Mouse (Mus musculus) telencephalon, adult 2 months (tissue): ENCODE results near the gene Tex26.
A peak's percentile ranks its signal among the peaks of the same experiment; 100 is the strongest.

ENCODE experiments used
- DNase-seq: peaks from one replicate; pipeline ENCODE4 v3.0.0-alpha.2; 2011; ENCODE audit warnings: low read depth, low spot score

Tex26 gene

DNA sequence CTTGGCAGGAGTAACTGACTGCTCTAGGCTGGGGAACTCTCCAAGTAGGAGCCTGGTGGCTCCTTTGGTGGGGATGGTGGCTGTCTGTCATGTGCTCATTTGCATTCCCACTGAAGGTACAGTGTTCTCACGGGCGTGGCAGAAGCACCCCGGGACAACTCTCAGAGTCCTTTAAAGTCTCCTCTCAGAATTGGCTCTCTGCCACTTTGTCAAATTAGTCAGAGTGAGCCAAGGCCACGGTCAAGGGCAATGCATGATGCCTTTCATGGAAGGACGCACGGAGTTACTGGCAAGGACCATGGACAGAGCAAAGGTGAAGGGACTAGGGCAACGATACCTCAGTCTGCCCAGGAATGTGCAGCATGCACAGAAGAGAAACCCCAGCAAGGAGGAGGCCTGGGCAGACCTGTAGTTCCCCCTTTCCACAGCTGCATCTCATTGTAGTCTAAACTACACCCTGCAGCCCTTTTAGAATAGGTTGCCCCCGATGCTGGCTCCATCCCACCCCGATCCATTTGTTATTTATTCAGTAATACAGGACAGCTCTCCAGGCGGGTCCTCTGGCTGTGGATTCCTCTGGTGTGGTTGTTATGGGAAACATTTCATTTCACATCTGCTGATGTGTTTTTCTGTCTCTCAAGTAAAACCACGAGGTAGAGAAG lies 49.0 kb downstream of the Tex26 start:
- DNase-seq: no peak

DNA sequence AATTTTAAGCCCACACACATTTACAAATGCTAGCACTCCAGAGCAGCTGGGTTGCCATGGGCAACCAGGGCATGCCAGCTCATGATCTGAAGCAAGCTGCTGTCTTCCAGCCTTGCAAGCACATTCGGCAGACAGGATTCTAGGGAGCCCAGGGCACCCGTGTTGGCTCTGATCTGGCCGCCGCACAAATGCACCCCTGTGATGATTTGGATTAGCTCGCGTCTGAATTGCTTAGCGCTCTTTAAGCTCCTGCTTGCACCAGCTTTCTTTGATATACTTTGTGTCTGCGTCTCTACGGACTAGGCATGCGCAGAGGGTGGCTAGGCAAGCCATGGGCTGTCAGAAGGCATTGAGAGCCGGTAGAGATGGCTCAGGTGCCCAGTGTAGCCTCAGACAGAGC lies 49.7 kb downstream of the Tex26 start:
- peak; percentile 90 for DNase-seq

DNA sequence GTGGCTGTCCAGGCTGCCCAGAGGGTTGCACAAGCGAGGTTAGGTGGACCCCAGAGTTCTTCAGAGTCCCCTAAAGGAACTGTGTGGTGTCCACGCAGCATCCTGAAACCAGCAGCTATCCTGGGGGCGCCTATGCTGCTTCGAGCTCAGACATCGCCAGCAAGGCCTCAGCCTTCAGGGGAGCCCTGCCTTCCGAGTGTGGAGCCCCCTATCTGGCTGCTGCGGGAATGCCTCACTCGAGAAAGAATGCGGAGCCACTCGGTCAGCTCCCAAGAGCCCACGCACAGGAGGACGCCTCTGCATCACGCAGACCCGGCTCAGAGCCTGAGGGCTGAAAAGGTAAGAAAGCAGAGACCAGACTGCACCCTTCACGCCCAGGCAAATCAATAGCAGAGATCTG lies 50.8 kb downstream of the Tex26 start:
- DNase-seq: no peak

DNA sequence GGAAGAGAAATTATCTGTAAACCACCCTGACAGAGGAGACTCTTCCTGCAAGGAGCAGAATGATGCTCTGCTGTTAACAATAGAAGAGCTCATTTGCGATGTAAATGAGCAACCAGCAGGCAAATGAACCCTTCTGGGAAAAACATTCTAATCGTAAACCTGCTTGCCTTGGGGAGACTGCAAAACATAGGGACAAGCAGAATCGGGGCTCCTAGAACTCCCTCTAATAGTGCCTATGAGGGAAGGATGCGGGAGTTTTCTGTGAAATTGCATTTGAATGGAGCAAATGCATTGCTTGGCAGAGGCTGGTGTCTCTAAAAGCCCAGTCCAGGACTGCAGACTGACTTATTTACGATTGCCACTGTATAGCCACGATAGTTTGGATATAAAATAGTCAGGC lies 56.2 kb downstream of the Tex26 start:
- DNase-seq: no peak

DNA sequence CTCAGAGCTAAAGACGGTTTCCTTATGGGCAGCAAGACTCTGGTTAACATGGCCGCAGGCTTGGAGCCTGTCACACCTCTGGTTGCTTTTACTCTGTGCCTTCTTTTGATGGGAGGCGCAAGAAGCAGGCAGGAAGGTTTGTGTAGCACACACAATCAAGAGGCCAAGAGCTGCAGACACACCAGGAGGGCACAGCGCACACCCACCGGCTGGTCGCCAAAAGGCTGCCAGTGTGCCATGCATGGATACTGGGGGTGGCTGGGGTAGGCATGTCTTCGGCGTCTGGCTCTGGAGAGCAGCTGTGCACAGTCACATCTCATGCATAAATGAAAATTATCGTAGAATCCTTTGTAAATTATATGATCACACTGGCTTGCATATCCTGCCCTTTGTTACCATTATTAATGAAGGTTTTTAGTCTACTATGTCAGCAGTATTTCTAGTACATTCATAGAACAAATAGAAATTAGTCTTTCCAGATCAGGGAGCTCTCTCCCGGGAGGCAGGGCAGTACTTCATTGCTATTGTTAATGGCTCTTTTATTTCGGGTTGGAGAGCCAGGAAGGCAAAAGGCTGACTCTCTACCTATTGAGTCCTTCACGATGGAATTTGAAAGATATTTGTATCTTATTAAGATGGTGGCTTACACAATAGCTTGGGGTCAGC lies 57.1 kb downstream of the Tex26 start:
- DNase-seq: no peak

DNA sequence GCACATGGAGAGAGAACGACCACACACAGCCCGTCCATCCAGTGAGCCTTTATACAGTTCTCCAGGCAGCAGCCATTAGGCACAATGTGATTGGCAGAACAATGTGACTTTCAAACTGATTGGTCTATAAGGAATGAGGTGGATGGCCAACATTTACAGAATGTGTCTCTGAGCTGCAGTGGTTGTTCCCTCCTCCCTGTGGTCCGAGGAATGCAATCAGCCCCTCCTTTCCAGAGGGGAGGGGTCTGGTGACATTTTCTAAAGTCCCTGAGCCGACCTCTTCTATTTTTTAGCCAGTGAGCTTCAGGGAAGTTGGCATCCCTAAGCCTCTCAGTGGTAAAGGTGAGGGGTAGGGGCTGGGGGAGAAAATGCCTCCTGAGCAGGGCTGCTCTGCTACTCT lies 60.5 kb downstream of the Tex26 start:
- no peak for DNase-seq

DNA sequence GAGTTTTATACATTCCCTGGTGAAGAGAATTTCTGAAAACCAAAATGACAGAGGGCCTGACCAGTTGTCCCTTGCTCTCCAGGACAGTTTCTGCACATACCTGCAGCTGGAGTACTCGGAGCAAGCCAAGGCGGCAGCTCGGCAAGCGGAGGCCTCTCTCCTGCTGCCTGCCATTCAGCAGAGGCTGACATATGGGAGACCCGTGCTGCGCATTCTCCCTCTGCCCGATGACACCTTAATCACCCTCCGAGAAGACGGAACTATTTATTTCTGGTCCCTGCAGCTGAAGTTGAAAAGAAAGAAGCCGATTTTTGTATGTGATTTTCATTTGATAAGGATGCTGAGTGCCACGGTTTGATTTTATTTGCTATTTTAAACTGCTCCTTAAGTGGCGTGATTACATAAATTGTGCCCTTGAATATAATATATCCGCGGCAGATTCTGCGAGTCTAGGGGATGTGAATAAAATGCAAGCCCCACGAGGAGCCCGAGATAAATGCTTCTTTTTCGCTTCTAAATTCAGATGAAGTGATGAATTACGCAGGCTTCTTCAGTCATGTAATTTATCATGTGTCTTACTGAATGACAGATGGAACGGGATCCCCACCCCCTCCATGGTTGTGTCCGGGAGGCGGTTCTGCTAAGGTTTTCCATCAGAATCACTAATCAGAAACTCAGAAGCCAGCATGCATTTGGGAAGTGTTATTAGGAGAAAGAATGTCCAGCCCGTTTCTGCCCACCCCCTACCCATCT lies 64.1 kb downstream of the Tex26 start:
- no peak for DNase-seq

DNA sequence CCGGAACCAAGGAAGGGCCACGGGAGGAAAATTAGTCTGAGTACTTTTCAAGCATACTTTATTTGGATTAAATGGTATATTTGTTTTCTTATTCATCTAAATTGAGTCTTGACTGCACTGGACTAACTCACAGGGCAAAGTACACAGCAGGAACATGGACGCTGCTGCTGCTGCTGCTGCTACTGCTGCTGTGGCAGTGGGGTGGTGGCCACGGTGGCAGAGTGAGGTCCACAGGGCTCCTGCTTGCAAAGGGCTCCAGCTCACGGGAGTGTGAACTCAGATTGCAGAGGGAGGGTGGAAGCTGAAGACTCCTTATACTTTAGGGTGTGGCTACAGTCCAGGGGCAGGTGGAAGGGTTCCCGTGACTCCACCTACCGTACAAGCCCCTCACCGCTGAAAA lies 65.5 kb downstream of the Tex26 start:
- no peak for DNase-seq

DNA sequence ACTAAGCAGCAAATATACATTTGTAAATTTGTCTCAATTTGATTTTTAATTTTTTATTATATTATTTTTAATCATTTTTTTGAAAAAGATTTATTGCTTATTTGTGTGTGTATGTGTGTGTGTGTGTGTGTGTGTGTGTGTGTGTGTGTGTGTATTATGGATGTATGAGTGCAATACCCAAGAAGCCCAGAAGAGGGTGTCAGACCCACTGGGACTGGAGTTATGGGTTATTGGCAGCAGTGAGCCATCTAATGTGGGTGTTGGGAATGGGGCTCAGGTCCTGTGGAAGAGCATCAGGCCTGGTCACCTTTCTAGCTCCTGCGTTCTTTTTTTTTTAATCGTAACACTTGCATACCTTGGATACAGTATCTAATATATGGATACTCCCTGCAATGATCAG lies 66.6 kb downstream of the Tex26 start:
- no peak for DNase-seq

DNA sequence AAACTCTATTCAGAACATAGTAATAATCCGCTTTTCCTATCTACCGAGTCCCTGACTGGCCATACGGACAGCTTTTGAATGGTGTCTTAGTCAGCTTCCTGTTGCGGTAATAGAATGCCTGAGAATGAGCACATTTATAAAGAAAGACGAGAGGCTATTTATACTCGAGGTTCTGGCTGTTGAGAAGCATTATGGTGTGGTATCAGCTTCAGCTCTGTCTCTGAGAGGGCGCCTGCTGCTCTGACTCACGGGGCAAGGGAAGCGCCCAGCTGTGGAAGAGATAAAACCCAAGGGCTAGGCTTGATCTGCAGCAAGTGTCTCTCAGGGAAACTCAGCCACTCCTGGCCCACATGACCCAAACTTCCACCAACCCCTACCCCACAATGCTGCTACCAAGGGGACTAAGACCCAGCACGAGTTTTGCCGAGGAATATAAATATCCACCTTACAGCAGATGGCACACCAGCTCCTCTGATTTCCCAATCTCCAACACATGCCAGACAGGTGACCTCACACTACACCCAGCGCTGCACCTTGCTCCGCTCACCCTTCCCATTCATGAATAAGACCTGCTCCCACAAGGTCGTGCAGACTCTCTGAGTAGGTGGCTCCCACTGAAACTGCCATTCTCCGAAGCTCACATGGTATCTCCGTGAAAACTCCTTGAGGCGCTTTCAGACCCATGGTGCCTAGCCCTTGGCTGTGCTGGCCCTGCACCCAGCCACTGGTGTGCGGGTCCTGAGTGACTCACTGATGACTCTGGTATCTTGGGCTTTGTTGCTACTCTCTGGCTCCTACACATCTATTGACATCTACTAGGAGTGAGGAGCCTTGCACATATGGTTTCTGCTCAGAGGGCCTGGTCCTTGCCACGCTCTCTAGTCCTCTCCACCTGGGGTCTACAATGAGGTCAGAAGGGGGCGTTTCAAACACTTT lies 68.9 kb downstream of the Tex26 start:
- DNase-seq: no peak

DNA sequence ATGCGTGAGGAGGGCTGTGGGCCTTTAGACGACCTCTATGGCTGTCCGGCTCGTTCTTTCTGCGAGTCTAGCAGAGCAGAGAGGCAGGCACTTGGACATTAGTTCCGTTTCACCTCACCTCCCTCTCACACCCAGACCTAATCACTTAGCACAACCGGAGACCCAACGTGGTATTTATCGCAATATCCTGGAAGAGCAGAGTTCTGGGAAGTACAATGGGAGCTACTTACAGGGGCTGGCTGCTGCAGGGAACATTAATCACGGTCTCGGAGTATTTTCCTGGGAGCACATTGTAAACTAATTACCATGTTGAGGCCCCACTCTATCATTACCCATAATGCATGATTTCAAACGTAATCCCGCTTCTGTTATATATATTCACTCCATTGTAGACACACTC lies 70.9 kb downstream of the Tex26 start:
- DNase-seq: no peak

DNA sequence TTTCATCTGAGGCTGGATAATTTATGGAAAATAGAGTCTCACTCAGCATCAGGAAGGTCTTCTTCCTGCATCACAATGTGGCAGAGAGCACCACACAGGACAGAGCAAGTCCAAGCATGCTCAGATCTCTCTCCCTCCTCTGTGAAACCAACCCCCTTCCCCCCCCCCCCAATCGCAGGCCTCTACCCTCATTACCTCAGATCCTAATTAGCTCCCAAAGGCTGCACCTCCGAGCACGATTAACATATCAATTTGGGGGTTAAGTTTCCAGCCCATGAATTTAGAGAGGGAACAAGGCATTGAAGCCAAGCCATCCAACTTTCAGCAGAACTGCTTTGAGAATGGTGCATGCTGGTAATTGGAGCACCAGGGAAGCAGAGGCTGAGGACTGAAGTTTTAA lies 73.2 kb downstream of the Tex26 start:
- no peak for DNase-seq

DNA sequence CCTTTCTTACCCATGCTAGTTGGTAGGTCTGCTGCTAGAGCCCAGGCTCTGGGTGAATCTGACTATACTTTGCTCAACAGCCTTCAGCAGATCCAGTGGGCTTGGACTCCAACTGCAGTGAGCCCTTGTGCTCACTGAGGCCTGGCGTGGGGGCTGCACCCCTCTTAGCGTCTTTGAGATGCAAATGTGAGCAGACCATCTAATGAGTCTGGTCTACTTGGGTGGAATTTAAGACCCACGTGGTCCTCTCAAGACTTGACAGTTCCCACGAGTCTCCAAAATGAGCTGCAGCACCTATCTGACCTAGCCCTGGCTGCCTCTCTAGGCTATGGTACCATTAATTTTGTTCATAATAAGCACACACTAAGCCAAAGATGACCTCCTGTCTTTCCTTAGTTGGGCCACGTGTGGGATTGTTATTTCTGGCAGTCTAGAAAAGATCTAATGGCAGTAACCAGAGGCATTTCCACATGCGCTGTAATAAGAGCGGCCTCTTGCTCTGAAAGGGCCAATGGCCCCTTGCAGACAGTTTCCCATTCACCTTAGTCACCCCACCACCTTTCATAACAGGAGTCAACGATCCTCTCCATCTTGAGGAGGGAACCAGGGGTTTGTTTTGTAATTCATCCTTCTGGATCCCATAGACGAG lies 74.1 kb downstream of the Tex26 start:
- no peak for DNase-seq

DNA sequence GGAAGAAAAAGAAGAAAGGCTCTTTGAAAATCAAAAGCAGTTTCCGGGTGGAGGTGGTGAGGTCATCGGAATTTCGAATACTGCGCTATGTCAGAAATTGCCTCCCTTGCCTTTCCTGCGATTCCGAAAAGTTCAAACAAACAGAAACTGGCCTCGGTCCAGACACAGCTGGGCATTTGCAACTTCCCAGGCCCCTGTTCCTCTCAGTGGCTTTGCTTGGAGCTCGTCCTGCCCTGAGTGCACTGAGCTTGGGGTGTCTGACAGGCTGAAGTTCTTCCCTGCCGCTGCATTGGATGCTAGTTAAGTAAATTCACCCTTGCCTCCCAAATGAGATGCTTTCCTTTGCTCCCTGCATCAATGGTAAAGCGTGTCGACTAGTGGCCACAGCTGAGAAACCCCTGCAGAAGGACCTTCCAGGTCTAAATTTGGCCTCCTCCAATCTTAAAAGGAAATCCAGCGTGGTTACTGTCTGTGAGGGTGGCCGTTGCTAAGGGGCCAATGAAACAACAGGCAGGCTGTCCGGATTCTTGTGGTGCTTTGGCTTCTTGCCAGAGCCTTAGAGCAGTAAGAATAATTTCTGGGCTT lies 74.7 kb downstream of the Tex26 start:
- no peak for DNase-seq

DNA sequence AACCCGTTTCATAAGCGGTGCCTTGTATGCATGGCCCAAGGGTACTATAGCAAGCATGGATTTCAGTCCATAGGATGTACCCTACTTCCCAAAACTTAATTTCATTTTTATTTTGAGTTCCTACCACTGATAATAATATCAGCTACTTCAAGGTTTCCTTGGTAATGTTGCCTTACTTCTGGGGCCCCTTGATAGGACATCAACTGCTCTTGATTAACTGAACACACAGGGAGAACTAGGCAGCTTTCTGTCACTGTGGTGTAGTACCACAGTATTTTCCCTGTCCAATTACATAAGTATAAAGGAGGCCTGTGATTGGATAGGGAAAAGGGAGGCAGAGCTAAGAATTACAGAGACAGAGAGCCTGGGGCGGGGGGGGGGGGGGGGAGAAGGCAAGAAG lies 75.4 kb downstream of the Tex26 start:
- DNase-seq: no peak

DNA sequence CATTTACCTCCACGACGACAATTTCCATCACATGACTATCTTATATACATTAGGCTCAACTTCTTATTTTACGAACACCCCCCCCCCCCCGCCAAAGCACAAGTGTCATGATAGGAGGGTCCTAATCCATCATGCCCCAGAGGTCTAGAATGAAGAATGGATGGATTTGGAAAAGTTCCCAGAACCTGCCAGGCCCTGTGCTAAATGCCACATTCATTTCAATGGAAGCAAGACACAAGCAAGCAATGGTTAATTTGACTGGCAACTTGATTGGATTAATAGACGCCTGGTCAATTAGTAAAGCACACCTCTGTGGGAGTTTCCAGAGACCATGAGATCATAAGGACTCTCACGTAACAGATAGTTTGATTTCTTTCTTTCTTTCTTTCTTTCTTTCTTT lies 77.7 kb downstream of the Tex26 start:
- no peak for DNase-seq
